Mouse (Mus musculus) gastrocnemius, postnatal 14 days (tissue): ENCODE data around the gene Olfr231. TPM values are rescaled to one million over a fixed set of nuclear protein-coding genes. Genes with fewer than 3 reads are reported as not detected.

Experiments
- DNase-seq: peaks from one replicate; pipeline ENCODE4 v3.0.0; 2021; ENCODE audit warnings: mixed read lengths
- intact Hi-C: fragments of 180-260 bp; cut with DNase I; formaldehyde crosslinking; loops from one replicate; pipeline ENCODE4 v1.15.1; 2025; ENCODE audit warnings: low total_unique reads
- long read RNA-seq, 2 experiments: library from polyadenylated mRNA; stranded (forward); transcript quantifications; one replicate each; pipeline ENCODE4 v2.0.0; 2021
- total RNA-seq, 2 experiments: library from RNA; stranded (reverse); gene quantifications; 2 replicates each; pipeline ENCODE4 v1.2.3; 2021

Gene Olfr231
- total RNA-seq, result not detected
- long read RNA-seq, experiment 1, result 0 reads
- long read RNA-seq, experiment 2, result 0 reads

DNA sequence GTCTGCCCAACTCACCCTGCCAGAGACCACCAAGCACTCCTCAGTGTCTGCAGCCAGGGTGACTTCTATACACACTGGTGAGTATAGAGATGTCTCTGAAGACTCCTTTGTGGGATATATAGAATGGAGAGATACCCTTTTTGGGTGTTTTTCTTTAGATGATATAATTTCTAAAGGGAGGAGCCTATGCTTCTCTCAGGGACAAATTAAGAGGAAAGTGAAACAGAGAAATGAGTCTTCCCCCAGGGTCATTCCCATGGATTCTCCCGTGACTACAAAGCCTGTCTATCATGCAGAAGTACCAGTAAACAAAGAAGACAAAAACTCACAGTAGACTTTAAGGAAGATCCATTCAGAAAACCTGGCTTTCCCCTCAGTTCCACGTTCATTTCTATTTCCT, at the start of gene Olfr231:
Gene Olfr231, minus strand, starts transcription at position 101 of the 400 bp plus-strand sequence.
- DNase-seq, result no peak
- intact Hi-C loops, result no loop called here

DNA sequence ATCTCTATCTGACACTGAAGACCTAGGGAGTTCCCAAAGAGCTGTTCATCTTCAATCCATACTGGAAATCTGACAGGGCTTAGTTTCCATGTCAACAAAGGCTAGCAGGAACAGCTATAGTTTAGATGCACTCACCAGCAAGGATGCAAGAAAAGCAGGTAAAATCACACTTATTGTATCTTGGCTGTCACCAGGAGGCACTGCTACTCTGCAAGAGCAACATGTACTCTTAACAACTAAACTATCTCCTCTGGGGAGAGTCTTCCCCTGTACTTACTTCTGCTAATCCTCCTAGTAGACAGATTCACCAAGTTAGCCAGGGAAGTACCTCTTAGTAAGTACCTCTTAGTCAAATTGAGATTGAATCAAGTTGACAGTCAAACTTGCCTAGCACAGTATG, 48.1 kb upstream of the Olfr231 start:
- no peak for DNase-seq
- intact Hi-C loops, result no loop called here

DNA sequence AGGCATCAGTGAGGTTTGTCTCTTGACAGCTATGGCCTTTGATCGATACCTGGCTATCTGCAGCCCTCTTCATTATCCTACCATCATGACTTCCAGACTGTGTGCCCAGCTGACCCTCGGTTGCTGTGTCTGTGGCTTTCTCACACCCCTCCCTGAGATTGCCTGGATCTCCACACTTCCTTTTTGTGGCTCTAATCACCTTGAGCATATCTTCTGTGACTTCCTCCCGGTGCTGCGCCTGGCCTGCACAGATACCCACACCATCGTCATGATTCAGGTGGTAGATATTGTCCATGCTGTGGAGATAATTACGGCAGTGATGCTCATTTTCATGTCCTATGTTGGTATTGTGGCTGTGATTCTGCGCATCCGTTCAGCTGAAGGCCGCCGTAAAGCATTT, 38.1 kb upstream of the Olfr231 start:
- intact Hi-C loops, result no loop called here
- DNase-seq, result no peak

DNA sequence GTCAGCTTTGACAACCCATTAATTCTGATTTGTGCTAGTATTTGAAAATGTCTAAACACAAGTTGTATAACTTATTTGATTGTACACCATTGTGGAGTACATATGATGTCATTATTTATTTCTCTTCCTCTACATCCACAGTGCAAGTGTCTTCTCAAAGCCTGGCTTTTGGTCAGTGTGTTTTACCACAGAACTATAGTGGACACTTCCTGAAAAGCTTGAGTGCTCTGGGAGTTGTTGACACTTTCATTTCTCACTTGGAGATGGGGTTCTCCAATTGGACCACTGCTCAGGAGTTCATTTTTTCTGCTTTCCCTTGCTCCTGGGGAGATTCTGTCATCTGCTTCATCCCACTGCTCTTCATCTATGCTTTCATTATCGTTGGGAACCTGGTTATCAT, 37.5 kb upstream of the Olfr231 start:
- intact Hi-C loops, result no loop called here
- no peak for DNase-seq

DNA sequence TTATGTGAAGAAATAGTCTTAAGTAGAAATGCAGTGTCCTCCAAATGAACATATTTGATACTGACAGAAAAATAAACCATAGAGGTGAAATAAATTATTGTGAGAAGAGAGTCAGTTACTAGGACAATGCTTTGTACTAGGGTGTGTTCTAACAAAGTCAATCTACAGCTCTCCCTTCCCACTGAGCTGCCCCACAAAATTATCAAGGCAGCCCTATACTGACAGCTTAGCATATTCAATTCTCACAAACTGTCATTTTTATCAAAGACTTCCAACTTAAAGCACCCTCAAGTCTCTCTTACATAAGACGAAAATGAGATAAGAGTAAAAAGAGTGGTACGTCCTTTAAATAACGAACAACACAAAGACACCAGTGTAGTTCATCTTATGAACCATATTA, 36.7 kb upstream of the Olfr231 start:
- intact Hi-C loops, result no loop called here
- no peak for DNase-seq

DNA sequence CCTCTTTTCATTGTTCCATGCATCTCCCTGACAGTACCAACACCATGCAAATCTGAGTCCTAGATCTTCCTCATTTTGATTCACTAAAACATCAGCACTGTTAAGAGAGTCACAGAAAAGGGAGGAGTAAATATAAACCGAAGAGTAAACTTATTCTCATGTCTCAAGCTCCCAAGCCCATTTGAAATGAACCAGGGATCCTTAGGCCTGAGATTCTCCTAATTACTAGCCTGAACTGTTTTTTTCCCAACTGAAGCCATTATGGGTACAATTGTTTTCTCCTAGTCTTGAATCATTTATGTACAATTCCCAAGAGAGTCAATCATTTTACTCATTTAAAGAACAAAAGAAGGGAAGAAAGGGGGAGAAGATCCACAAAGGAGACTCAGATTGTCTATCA, 34.4 kb upstream of the Olfr231 start, which contains the start of gene Olfr420:
Gene Olfr420, plus strand, starts transcription at position 301 of the 400 bp plus-strand sequence.
- no peak for DNase-seq
- intact Hi-C loops, result no loop called here

DNA sequence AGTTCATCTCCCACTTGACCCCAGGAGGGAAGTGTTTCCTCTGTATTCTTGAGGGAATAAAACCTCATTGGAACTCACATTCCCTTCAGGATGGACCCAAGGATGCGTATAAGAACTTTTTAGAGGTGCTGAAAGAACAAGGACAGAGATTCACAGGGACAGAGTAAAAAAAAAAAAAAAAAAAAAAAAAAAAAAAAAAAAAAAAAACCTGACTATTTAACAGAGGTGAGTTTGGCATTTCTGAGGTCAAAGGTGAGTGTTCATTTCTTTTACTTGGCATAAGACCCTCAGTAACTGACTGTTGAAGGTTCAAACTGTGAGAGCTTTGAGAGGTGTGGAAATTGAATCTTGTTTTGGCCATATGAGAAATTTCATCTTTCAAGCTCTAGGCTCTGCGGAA, 28.3 kb upstream of the Olfr231 start:
- DNase-seq, result no peak
- intact Hi-C loops, result no loop called here

DNA sequence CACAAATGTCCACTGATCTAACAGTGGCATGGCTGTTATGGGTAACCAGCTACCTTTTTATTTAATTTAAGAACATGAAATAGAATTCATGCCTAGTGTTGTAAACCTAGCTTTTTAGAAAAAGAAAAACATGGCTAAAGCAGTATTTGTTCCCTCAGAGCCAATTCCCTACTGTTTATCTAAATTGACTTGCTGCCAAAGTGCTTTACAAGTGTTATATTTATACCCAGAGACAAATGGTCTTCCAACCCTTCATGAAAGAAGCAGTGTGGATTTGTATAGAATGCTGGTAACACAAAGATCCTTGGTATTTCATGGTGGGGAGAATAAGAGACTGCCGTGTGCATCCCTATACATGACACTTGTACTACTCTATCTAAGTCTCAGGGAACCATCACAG, 25.7 kb upstream of the Olfr231 start:
- no peak for DNase-seq
- intact Hi-C loops, result no loop called here

DNA sequence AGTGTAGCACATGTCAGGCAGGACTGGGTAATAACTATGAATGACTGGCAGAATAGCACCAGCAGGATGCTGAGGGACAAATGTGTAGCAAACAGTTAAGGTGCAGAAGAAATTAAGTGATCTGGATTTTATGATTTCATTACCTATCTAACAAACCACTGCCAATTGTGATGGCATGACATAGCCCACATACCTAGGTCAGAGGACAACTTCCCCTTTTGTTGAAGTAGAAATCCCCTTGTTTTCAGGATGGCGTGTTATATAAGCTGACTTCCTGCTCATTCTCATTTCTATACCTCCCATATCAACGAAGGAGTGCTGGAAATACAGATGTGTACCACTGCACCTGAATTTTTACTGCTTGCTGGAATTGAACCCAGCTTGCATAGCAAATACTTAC, 20.4 kb upstream of the Olfr231 start:
- intact Hi-C loops, result no loop called here
- no peak for DNase-seq

DNA sequence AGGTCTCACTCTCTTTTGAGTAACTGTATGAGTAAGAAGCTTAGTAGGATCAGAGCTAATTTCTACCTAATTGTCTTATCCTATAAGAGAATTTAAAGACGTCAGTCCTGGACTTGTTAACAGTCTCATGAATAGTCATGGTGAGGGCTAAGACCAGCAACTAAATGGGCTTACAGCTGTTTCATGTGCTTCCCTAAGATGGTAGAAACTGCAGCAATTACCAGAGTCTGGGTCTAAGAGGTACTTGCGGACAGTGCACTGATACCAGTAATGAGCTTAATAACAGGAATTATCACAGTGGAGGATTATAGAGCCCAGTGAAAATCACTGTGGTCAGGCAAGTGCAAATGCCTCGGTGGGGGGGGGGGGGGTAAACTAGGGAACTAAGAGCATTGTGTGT, 11.0 kb upstream of the Olfr231 start:
- intact Hi-C loops, result no loop called here
- no peak for DNase-seq

DNA sequence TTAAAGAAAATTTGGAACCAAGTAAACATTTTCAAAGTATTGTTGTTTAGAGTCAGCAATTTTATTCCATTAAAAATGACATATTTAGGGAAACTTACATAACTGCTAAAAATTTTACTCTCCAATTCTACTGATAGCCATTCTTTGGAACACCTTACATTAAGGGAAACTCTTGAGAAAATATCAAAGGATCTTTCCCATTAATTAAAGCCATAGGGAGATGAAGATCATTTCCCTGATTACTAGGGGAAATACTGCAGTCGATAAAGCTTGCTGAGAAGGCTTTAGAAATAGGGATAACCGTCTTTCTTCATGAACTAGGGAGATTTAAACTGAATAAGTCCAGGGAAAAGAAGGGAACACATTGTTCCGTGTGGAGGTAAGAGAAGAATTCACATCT, 10.3 kb upstream of the Olfr231 start, which contains the start of gene Olfr424:
Gene Olfr424, plus strand, starts transcription at position 301 of the 400 bp plus-strand sequence.
- no peak for DNase-seq
- intact Hi-C loops, result no loop called here

DNA sequence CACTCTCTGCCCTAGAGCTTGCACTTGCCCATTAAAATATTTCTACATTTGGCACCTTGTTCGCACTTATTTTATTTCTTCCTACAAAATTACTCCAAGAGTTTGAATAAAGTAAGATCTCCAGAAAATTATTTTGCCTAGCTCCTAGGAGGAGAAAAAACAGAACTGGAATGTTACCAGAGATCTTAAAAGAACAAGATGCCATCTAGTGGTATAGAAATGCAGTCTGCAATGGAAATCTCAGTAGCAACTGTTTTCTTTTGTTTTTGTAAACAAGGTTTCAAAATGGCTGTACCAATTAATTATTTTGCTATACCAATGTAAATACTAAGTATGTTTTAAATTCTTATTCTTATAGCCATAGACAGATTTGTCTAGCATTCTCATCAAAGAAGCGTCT, 17.2 kb downstream of the Olfr231 start:
- intact Hi-C loops, result loop anchor here (10.0 kb wide), 1 partner anchor 649 kb away; no protein-coding TSS in a partner anchor
- no peak for DNase-seq

DNA sequence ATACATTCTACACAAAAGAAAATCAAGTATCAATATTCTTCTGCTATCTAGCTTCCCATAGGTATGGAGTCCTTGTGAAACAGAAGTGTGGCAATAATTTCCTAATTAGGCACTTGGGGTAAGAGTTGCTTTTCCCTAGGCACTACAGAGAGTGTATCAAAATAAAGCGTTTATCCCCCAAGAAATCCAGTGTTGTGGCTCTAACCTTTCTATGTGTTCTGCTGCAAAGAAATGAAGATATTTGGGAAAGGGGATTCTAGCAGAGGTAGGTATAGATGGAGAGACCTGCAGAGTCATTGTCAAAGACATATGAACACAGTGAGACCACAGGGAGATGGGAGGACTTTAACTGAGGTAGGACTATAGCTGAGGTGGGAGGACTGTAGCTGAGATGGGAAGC, 24.4 kb downstream of the Olfr231 start, which contains the start of gene Olfr427:
Gene Olfr427, plus strand, starts transcription at position 301 of the 400 bp plus-strand sequence.
- intact Hi-C loops, result no loop called here
- no peak for DNase-seq

DNA sequence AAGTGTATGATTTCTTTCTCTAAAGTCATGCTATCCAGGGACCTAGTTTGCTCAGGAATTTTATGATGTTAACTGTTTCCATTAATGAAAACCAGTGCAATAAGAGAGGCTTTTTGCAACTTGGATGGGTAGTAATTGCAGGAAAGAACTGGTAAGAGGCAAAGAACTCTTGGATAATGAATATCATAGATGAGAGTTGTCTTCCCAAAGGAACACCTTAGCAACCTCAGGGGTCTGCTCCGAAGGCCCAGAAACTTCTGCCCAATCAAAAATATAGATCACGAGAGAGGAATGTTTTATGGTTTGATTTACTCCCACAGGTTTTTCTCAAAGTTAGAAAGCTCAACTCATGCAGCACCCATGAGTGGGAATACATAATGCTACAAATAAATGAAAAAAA, 36.9 kb downstream of the Olfr231 start, which contains the start of gene Olfr429:
Gene Olfr429, plus strand, starts transcription at position 301 of the 400 bp plus-strand sequence.
- DNase-seq, result no peak

DNA sequence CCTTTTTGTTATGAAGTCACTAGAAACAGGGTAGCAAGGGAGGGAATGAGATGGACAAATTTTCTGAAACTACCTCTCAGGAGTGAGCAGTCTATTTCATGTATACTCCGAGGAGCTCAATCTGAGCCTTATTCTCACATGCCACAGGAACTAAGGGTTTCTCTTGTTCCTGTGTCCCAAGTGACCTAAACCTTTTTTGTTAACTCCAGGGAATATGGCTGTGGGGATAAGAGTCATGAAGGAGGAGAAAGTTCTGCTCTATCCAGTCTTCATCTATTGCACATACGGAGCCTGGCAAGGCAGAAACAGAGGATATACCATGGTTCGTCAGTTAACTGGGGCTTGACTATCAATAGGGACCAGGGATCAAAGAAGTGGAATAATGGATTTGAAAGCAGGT, 54.7 kb downstream of the Olfr231 start, which contains the start of gene Olfr430:
Gene Olfr430, plus strand, starts transcription at position 301 of the 400 bp plus-strand sequence.
- intact Hi-C loops, result no loop called here
- no peak for DNase-seq

More for the DNA sequence above, 36.9 kb downstream of the Olfr231 start, which contains the start of gene Olfr429:
- intact Hi-C loops, result no loop called here

Other genes with a start within 250 kb of the Olfr231 start
- gene Ifi211, start 208.1 kb downstream of the Olfr231 start, total RNA-seq, result under 1 TPM; 0.88 to 1.00 TPM
- 1 to 10 TPM; 4.3 to 4.4 TPM for gene Mndal, start 178.7 kb downstream of the Olfr231 start, total RNA-seq
- gene Ifi203, start 178.5 kb downstream of the Olfr231 start, total RNA-seq, result 1 to 10 TPM; 4.0 to 4.6 TPM
- not detected for gene Ifi202b, start 138.4 kb downstream of the Olfr231 start, total RNA-seq
- 1 to 10 TPM; 2.2 to 5.5 TPM for gene Ifi205, start 89.4 kb downstream of the Olfr231 start, total RNA-seq
- not detected for gene Olfr433, start 80.5 kb downstream of the Olfr231 start, total RNA-seq
- gene Olfr432, start 72.0 kb downstream of the Olfr231 start, total RNA-seq, result not detected
- gene Olfr430, start 54.6 kb downstream of the Olfr231 start, total RNA-seq, result not detected
- not detected for gene Olfr429, start 36.8 kb downstream of the Olfr231 start, total RNA-seq
- gene Olfr427, start 24.3 kb downstream of the Olfr231 start, total RNA-seq, result not detected
- not detected for gene Olfr424, start 10.4 kb upstream of the Olfr231 start, total RNA-seq
- gene Olfr420, start 34.5 kb upstream of the Olfr231 start, total RNA-seq, result not detected
- under 1 TPM; 0.33 to 0.35 TPM for gene Spta1, start 51.6 kb upstream of the Olfr231 start, total RNA-seq
- gene Olfr419, start 130.9 kb upstream of the Olfr231 start, total RNA-seq, result not detected
- not detected for gene Mptx1, start 209.4 kb upstream of the Olfr231 start, total RNA-seq
- not detected for gene Olfr417, start 244.0 kb upstream of the Olfr231 start, total RNA-seq